Mouse (Mus musculus) CH12.LX (cell line): ENCODE measurements around the gene Itpr1. TPM values are rescaled to one million over a fixed set of nuclear protein-coding genes. Genes with fewer than 3 reads are reported as not detected.

Experiments
- DNase-seq: peaks from one replicate; pipeline ENCODE4 v3.0.0-alpha.2; 2013; ENCODE audit errors: extremely low read depth
- H3K27ac ChIP-seq: 2 replicates; pipeline ENCODE4 v1.5.1; 2012; ENCODE audit warnings: low read depth, mild to moderate bottlenecking, control low read depth, moderate library complexity; ENCODE audit not compliant: insufficient read depth
- H3K27me3 ChIP-seq: replicated peaks from 2 replicates; pipeline ENCODE3; 2012; ENCODE audit warnings: inconsistent platforms
- H3K36me3 ChIP-seq, 2 experiments: replicated peaks in 1 of 2; 2 replicates each; pipeline versions ENCODE3 to v1.6.1; 2012; ENCODE audit warnings: inconsistent platforms in 1 of 2, low read length in 1 of 2, mild to moderate bottlenecking in 1 of 2, mixed read lengths in 1 of 2, moderate library complexity in 1 of 2; ENCODE audit not compliant: control insufficient read depth in 1 of 2, insufficient read depth in 1 of 2
- H3K4me1 ChIP-seq, 2 experiments: 2 replicates each; pipeline ENCODE4 v1.6.1; 2012; ENCODE audit warnings: inconsistent platforms in 1 of 2, moderate library complexity in 1 of 2; ENCODE audit not compliant: insufficient read depth in 2 of 2, control insufficient read depth in 1 of 2
- H3K4me2 ChIP-seq: 2 replicates; pipeline ENCODE4 v1.6.1; 2012; ENCODE audit warnings: low read depth, mild to moderate bottlenecking, control low read depth; ENCODE audit not compliant: poor library complexity, insufficient read depth, severe bottlenecking
- H3K4me3 ChIP-seq, 3 experiments: fragments of 150-350 bp in 1 of 3; sonication (generic) in 1 of 3; replicated peaks in 1 of 3; 2 replicates each; pipeline versions ENCODE3 to v1.5.1; 2011 to 2012; ENCODE audit warnings: low read depth in 2 of 3, low read length in 2 of 3, mild to moderate bottlenecking in 2 of 3, moderate library complexity in 2 of 3, control low read depth in 1 of 3, improper control_type of control experiment in 1 of 3, inconsistent platforms in 1 of 3, mixed read lengths in 1 of 3; ENCODE audit not compliant: poor library complexity in 1 of 3
- H3K79me2 ChIP-seq: replicated peaks from 2 replicates; pipeline ENCODE4 v1.6.1; 2012; ENCODE audit warnings: mild to moderate bottlenecking, moderate library complexity; ENCODE audit not compliant: control insufficient read depth, poor library complexity, insufficient read depth, severe bottlenecking; ENCODE audit errors: extremely low read depth
- H3K9ac ChIP-seq: 2 replicates; pipeline ENCODE4 v1.6.1; 2012; ENCODE audit warnings: low read depth, mild to moderate bottlenecking, control low read depth, moderate library complexity; ENCODE audit not compliant: insufficient read depth
- H3K9me3 ChIP-seq: replicated peaks from 2 replicates; pipeline ENCODE3; 2012; ENCODE audit warnings: low read length, inconsistent platforms, mixed read lengths
- BHLHE40 ChIP-seq: IDR thresholded peaks from 2 replicates; pipeline ENCODE4 v1.6.1; 2011; ENCODE audit warnings: mild to moderate bottlenecking, low read depth, low read length, improper control_type of control experiment
- CHD1 ChIP-seq: IDR thresholded peaks from 2 replicates; pipeline ENCODE4 v1.6.1; 2012; ENCODE audit warnings: low read depth, low read length, improper control_type of control experiment, inconsistent platforms
- CHD2 ChIP-seq: IDR thresholded peaks from 2 replicates; pipeline ENCODE4 v1.6.1; 2011; ENCODE audit warnings: low read length, improper control_type of control experiment
- CTCF ChIP-seq, 2 experiments: IDR thresholded peaks in 1 of 2; conservative IDR thresholded peaks in 1 of 2; 2 replicates each; pipeline ENCODE4 v1.5.1; 2011 to 2012; ENCODE audit warnings: low read depth in 2 of 2, low read length in 2 of 2, improper control_type of control experiment in 1 of 2, inconsistent platforms in 1 of 2, mild to moderate bottlenecking in 1 of 2, moderate library complexity in 1 of 2
- E2F4 ChIP-seq: IDR thresholded peaks from 2 replicates; pipeline ENCODE4 v1.6.1; 2011; ENCODE audit warnings: low read depth, low read length, improper control_type of control experiment; ENCODE audit not compliant: insufficient replicate concordance
- ELF1 ChIP-seq: IDR thresholded peaks from 2 replicates; pipeline ENCODE4 v1.6.1; 2014; ENCODE audit warnings: low read depth, mild to moderate bottlenecking, inconsistent platforms, low read length, improper control_type of control experiment
- EP300 ChIP-seq: IDR thresholded peaks from 2 replicates; pipeline ENCODE4 v1.6.1; 2011; ENCODE audit warnings: low read length, improper control_type of control experiment
- ETS1 ChIP-seq: conservative IDR thresholded peaks from 2 replicates; pipeline ENCODE4 v1.6.1; 2012; ENCODE audit warnings: low read depth, mild to moderate bottlenecking, inconsistent platforms, low read length, improper control_type of control experiment, moderate library complexity
- GABPA ChIP-seq: IDR thresholded peaks from 2 replicates; pipeline ENCODE4 v1.6.1; 2012; ENCODE audit warnings: low read depth, low read length, improper control_type of control experiment, inconsistent platforms; ENCODE audit not compliant: insufficient replicate concordance
- HCFC1 ChIP-seq: IDR thresholded peaks from 2 replicates; pipeline ENCODE4 v1.6.1; 2012; ENCODE audit warnings: low read depth, mild to moderate bottlenecking, inconsistent platforms, low read length, improper control_type of control experiment
- IRF4 ChIP-seq: IDR thresholded peaks from 2 replicates; pipeline ENCODE4 v1.6.1; 2014; ENCODE audit warnings: low read depth, mild to moderate bottlenecking, inconsistent platforms, low read length, improper control_type of control experiment
- JUN ChIP-seq: IDR thresholded peaks from 2 replicates; pipeline ENCODE4 v1.6.1; 2011; ENCODE audit warnings: low read depth, mild to moderate bottlenecking, low read length, improper control_type of control experiment, moderate library complexity; ENCODE audit not compliant: insufficient read depth
- JUND ChIP-seq: conservative IDR thresholded peaks from 2 replicates; pipeline ENCODE4 v1.6.1; 2011; ENCODE audit warnings: low read depth, low read length, improper control_type of control experiment
- KAT2A ChIP-seq: IDR thresholded peaks from 2 replicates; pipeline ENCODE4 v1.6.1; 2012; ENCODE audit warnings: low read length, improper control_type of control experiment, inconsistent platforms; ENCODE audit not compliant: insufficient replicate concordance
- MAFK ChIP-seq: IDR thresholded peaks from 2 replicates; pipeline ENCODE4 v1.6.1; 2011; ENCODE audit warnings: low read length, improper control_type of control experiment; ENCODE audit not compliant: insufficient replicate concordance
- MAX ChIP-seq: IDR thresholded peaks from 2 replicates; pipeline ENCODE4 v1.6.1; 2011; ENCODE audit warnings: low read length, improper control_type of control experiment
- MAZ ChIP-seq: IDR thresholded peaks from 2 replicates; pipeline ENCODE4 v1.6.1; 2012; ENCODE audit warnings: low read depth, mild to moderate bottlenecking, inconsistent platforms, low read length, improper control_type of control experiment, moderate library complexity
- MEF2A ChIP-seq: IDR thresholded peaks from 2 replicates; pipeline ENCODE4 v1.6.1; 2014; ENCODE audit warnings: low read depth, mild to moderate bottlenecking, inconsistent platforms, low read length, improper control_type of control experiment, borderline replicate concordance
- MXI1 ChIP-seq: IDR thresholded peaks from 2 replicates; pipeline ENCODE4 v1.6.1; 2011; ENCODE audit warnings: mild to moderate bottlenecking, low read depth, low read length, improper control_type of control experiment
- MYC ChIP-seq: IDR thresholded peaks from 2 replicates; pipeline ENCODE4 v1.6.1; 2011; ENCODE audit warnings: low read depth, mild to moderate bottlenecking, improper control_type of control experiment, low read length
- NELFE ChIP-seq: IDR thresholded peaks from 2 replicates; pipeline ENCODE4 v1.6.1; 2011; ENCODE audit warnings: low read depth, low read length, improper control_type of control experiment
- NRF1 ChIP-seq: IDR thresholded peaks from 2 replicates; pipeline ENCODE4 v1.6.1; 2014; ENCODE audit warnings: low read depth, mild to moderate bottlenecking, inconsistent platforms, low read length, improper control_type of control experiment, moderate library complexity
- PAX5 ChIP-seq: IDR thresholded peaks from 2 replicates; pipeline ENCODE4 v1.6.1; 2012; ENCODE audit warnings: low read length, inconsistent platforms, mixed read lengths
- POLR2A ChIP-seq: IDR thresholded peaks from 2 replicates; pipeline ENCODE4 v1.6.1; 2011; ENCODE audit warnings: low read depth, mild to moderate bottlenecking, improper control_type of control experiment, low read length
- POLR2AphosphoS2 ChIP-seq: IDR thresholded peaks from 2 replicates; pipeline ENCODE4 v1.6.1; 2011; ENCODE audit warnings: low read depth, low read length, improper control_type of control experiment
- RAD21 ChIP-seq: IDR thresholded peaks from 2 replicates; pipeline ENCODE4 v1.6.1; 2011; ENCODE audit warnings: low read depth, mild to moderate bottlenecking, low read length, improper control_type of control experiment, moderate library complexity
- RCOR1 ChIP-seq: conservative IDR thresholded peaks from 2 replicates; pipeline ENCODE4 v1.6.1; 2012; ENCODE audit warnings: low read depth, mild to moderate bottlenecking, inconsistent platforms, low read length, improper control_type of control experiment
- SIN3A ChIP-seq: IDR thresholded peaks from 2 replicates; pipeline ENCODE4 v1.6.1; 2012; ENCODE audit warnings: low read length, improper control_type of control experiment, inconsistent platforms
- SMC3 ChIP-seq: IDR thresholded peaks from 2 replicates; pipeline ENCODE4 v1.6.1; 2011; ENCODE audit warnings: low read depth, low read length, improper control_type of control experiment
- TBP ChIP-seq: conservative IDR thresholded peaks from 2 replicates; pipeline ENCODE4 v1.6.1; 2011; ENCODE audit warnings: low read depth, low read length, improper control_type of control experiment
- TCF12 ChIP-seq: IDR thresholded peaks from 2 replicates; pipeline ENCODE4 v1.6.1; 2014; ENCODE audit warnings: low read depth, mild to moderate bottlenecking, inconsistent platforms, low read length, improper control_type of control experiment
- UBTF ChIP-seq: IDR thresholded peaks from 2 replicates; pipeline ENCODE4 v1.6.1; 2012; ENCODE audit warnings: low read depth, mild to moderate bottlenecking, inconsistent platforms, low read length, improper control_type of control experiment, moderate library complexity
- USF1 ChIP-seq: IDR thresholded peaks from 2 replicates; pipeline ENCODE4 v1.6.1; 2014; ENCODE audit warnings: low read depth, mild to moderate bottlenecking, inconsistent platforms, low read length, improper control_type of control experiment
- USF2 ChIP-seq: conservative IDR thresholded peaks from 2 replicates; pipeline ENCODE4 v1.6.1; 2011; ENCODE audit warnings: low read depth, low read length, improper control_type of control experiment
- ZC3H11A ChIP-seq: IDR thresholded peaks from 2 replicates; pipeline ENCODE4 v1.6.1; 2012; ENCODE audit warnings: low read depth, mild to moderate bottlenecking, inconsistent platforms, low read length, improper control_type of control experiment
- ZKSCAN1 ChIP-seq: IDR thresholded peaks from 2 replicates; pipeline ENCODE4 v1.6.1; 2012; ENCODE audit warnings: low read depth, inconsistent platforms, low read length, improper control_type of control experiment, borderline replicate concordance
- ZMIZ1 ChIP-seq: IDR thresholded peaks from 2 replicates; pipeline ENCODE4 v1.6.1; 2012; ENCODE audit warnings: low read depth, mild to moderate bottlenecking, inconsistent platforms, low read length, improper control_type of control experiment
- ZNF384 ChIP-seq: IDR thresholded peaks from 2 replicates; pipeline ENCODE4 v1.6.1; 2012; ENCODE audit warnings: low read depth, low read length, improper control_type of control experiment, inconsistent platforms
- dilution Hi-C: fragments of 300-500 bp; cut with MboI; formaldehyde crosslinking; loops from 2 replicates; pipeline ENCODE4 v1.14.3; 2020; ENCODE audit warnings: low sequenced_read_pairs; ENCODE audit not compliant: extremely low pct_unique_long_range_greater_than_20kb, extremely low pct_ligation_motif_present
- in situ Hi-C: fragments of 300-500 bp; cut with MboI; formaldehyde crosslinking; loops from 3 replicates; pipeline ENCODE4 v1.14.3; 2019; ENCODE audit warnings: low sequenced_read_pairs, low pct_ligation_motif_present, low pct_unique_long_range_greater_than_20kb, mixed read lengths
- polyA plus RNA-seq: library from polyadenylated mRNA; unstranded; fragments of >175 nt; gene quantifications from 2 replicates; pipeline ENCODE4 v1.2.1, GENCODE M21; 2012; ENCODE audit warnings: low read depth; ENCODE audit not compliant: insufficient read length
- total RNA-seq, 2 experiments: library from RNA; depleted of rRNA; stranded (reverse); fragments of 300-350 nt in 1 of 2; fragments of >200 nt in 1 of 2; gene quantifications; 2 replicates each; pipeline ENCODE4 v1.2.3; 2012 to 2014

The Itpr1 gene
- total and polyA plus RNA-seq, 3 experiments = 42.8 to 73.1 (median 53.4) TPM

DNA sequence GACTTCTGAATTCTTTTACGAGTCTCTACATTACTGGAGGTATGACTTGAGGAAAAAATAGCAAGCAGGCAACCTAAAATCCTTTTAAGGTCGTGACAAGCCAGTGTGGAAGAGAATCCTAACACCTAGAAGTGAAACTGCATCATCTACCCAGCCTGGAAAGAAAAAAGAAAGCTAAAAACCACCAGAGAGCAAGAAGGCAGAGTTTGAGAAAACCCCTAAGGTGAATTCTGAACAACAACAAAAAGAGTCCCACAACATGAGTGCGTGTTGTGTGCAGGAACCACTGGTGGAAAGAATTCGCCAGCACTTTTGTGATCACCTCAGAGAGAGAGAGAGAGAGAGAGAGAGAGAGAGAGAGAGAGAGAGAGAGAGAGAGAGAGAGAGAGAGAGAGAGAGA is 340.6 kb downstream of the Itpr1 start:
- peaks cover 0 to 22% of the 10 kb centered on the region in 2 experiments for H3K36me3 ChIP-seq
- TF ChIP-seq SIN3A (no peak), CHD1 (0 out of 2 replicates have a peak, but pooled peaks have one; percentile 9), BHLHE40 (peak; percentile 92), EP300 (peak; percentile 84), MEF2A (peak; percentile 87), MYC (no peak; the same call in 1 of the 2 replicates), ELF1 (no peak), KAT2A (no peak), MAZ (no peak), JUN (peak; percentile 58; the same call in 1 of the 2 replicates), NELFE (no peak), USF2 (no peak), TBP (no peak), MAFK (peak; percentile 63; the same call in 1 of the 2 replicates), PAX5 (no peak), POLR2A (no peak), RCOR1 (no peak; the same call in 1 of the 2 replicates), JUND (peak; percentile 80; the same call in 1 of the 2 replicates), UBTF (no peak), ZKSCAN1 (no peak), IRF4 (peak; percentile 92), ETS1 (peak; percentile 95), POLR2AphosphoS2 (no peak), SMC3 (no peak; the same call in 1 of the 2 replicates), CHD2 (no peak), MXI1 (0 out of 2 replicates have a peak, but pooled peaks have one; percentile 20), RAD21 (no peak; the same call in 1 of the 2 replicates), TCF12 (peak; percentile 77), MAX (peak; percentile 30; the same call in 1 of the 2 replicates), HCFC1 (no peak; the same call in 1 of the 2 replicates), NRF1 (no peak), GABPA (no peak), ZMIZ1 (peak; percentile 86), CTCF (conservative IDR thresholded peaks at IDR 0.05 in 1 of 2, IDR thresholded peaks at IDR 0.05 in 1 of 2; ENCODE audit: low read depth in 2 of 2, low read length in 2 of 2) (no peak), ZNF384 (peak; percentile 81), E2F4 (no peak), ZC3H11A (no peak), USF1 (no peak)
- TF ChIP-seq, all 38 proteins: peak for 14
- peak; percentile 77 for DNase-seq
- no peaks in the 10 kb centered on the region for H3K27me3 ChIP-seq
- H3K4me2 ChIP-seq = peak overlapping the region; percentile 98
- H3K4me1 ChIP-seq = peaks cover 49 to 86% of the 10 kb centered on the region in 2 experiments
- dilution Hi-C loops = no loop called here
- H3K27ac ChIP-seq = peak overlapping the region; percentile 98
- in situ Hi-C loops = loop anchor here (5.0 kb wide), 1 partner anchor 109 kb away; the partner anchor contains the start of gene Bhlhe40
- peak overlapping the region; percentile 45; the same call in 1 of the 2 replicates for H3K9ac ChIP-seq
- no peak overlapping the region for H3K4me3 ChIP-seq
- peaks cover 5% of the 10 kb centered on the region for H3K9me3 ChIP-seq
- H3K79me2 ChIP-seq = no peaks in the 10 kb centered on the region
